Mouse (Mus musculus) testis, adult 2 months (tissue): ENCODE data around the gene Tmed4.

Experiments
- CTCF ChIP-seq: fragments of 200-500 bp; IDR thresholded peaks from 2 replicates; pipeline ENCODE4 v1.5.1; 2012; ENCODE audit warnings: low read depth, mild to moderate bottlenecking, inconsistent platforms, low read length, moderate library complexity; ENCODE audit not compliant: control insufficient read depth, insufficient read depth, insufficient replicate concordance
- POLR2A ChIP-seq: fragments of 200-500 bp; IDR thresholded peaks from 2 replicates; pipeline ENCODE4 v1.6.1; 2012; ENCODE audit warnings: low read depth, mild to moderate bottlenecking, inconsistent platforms, low read length, moderate library complexity; ENCODE audit not compliant: control insufficient read depth

GRCm38 (mm10) chr11:6318559-6318958 lies 43.9 kb upstream of the Tmed4 start:
- TF ChIP-seq CTCF (no peak), POLR2A (no peak)
